Mouse (Mus musculus): ENCODE data around the gene Entpd3.

The Entpd3 gene

GRCm38 (mm10) chr9:120581941-120582618 lies 42.5 kb downstream of the Entpd3 start:
- peak; percentile 87 for DNase-seq (ENCODE audit: low read depth)

GRCm38 (mm10) chr9:120582619-120583308 lies 43.1 kb downstream of the Entpd3 start:
- DNase-seq (ENCODE audit: low read depth), result peak; percentile 98

GRCm38 (mm10) chr9:120583314-120583713 lies 43.7 kb downstream of the Entpd3 start:
- DNase-seq (ENCODE audit: low read depth), result no peak

GRCm38 (mm10) chr9:120586546-120586945 lies 46.9 kb downstream of the Entpd3 start:
- DNase-seq (ENCODE audit: low read depth), result peak; percentile 95

DNA sequence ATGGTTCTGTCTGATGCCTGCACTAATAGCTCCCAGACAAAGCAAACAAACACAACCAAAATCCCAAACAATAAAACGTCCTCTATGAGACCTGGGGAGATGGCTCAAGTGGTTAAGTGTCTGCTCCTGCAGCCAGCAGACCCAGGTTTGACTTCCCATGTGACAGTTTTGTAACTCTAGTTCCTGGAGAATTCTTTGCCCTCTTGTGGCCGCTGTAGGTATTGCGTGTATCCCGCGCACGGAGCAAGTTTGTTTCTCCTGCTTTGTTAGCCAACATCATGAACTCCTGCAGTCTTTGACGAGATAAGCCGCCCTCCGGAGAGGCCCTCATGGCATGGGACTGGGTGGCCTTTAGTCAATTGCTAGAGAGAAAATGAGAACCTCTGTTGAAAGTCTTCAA lies 51.9 kb downstream of the Entpd3 start:
- DNase-seq (ENCODE audit: low read depth), result peak; percentile 86

- DNase-seq (ENCODE audit: low read depth), result no peak
These were observed 53.9 kb downstream of the Entpd3 start for GRCm38 (mm10) chr9:120593383-120594101.

- DNase-seq (ENCODE audit: low read depth), result no peak
These were observed 55.2 kb downstream of the Entpd3 start for GRCm38 (mm10) chr9:120594839-120595238.

DNA sequence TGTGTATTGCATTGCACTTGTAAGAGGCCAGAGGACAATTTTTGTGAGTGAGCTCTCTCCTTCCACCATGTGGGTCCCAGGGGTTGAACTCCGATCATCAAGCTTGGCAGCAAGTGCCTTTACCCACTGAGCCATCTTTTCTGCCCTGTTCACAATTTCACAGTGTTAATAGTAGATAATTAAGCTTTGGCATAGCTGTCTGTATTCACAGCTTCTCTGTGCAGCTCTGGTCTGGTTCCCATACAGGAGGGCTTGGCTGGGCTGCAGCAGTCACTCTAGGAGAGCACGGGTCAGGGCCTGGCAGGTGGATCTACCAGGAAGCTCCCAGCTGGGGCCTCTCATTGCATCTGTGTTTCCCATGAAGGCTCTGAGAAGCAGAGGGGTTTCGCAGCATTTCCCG lies 55.7 kb downstream of the Entpd3 start:
- no peak for DNase-seq (ENCODE audit: low read depth)

- DNase-seq (ENCODE audit: low read depth), result peak; percentile 76
These were observed 62.0 kb downstream of the Entpd3 start for GRCm38 (mm10) chr9:120601488-120602171.

DNA sequence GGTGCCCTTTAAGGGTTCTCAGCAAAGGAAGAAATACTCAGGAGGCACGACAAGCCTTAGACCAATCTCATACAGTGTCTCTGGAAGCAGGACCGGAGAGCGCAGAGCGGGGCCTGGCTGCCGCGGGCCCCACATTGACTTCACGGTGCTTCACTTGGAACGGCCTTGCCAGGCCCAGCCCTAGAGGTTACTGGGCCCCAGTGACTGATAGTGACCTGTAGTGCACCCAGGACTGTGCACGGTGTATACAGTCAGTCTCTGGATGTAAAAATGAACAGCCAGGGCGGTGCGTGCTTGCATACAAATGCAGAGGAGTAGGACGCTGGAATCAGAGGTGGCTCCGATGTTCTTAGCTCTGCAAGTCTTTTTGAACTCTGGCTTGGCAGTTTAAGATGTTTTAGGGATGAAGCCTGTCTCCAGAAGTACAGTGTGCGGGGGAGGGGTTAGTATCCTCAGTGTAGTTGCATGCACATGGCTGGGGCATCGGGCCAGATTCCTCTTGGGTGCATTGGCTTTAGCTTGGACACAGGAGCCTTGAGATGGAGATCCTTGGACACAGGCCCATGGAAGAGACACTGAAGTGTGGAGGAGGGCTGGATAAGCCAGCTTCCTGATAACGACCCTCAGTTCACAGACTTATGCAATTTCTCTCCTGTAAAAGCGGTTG lies 62.7 kb downstream of the Entpd3 start:
- DNase-seq (ENCODE audit: low read depth), result peak; percentile 15

GRCm38 (mm10) chr9:120602839-120603511 lies 63.4 kb downstream of the Entpd3 start:
- peak; percentile 69 for DNase-seq (ENCODE audit: low read depth)

GRCm38 (mm10) chr9:120603512-120603908 lies 63.9 kb downstream of the Entpd3 start:
- no peak for DNase-seq (ENCODE audit: low read depth)

DNA sequence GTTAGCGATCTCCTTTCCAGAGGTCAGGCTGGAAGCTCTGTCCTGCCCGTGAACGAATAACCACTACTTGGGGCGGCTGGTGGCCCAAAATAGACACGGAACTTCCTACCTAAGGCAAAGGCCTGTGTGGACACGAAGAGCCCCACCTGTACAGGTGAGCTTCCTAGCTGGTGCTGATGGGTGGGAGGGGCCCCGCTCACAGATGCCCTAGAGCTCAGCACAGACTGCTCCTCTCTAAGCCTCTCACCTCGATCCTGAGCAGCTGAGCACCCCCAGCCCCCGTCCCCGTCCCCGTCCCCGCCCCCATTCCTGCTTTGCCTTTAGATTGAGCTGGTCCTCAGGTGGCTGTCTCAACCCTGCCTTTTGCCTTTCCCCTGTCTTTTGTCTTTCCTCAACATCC lies 64.3 kb downstream of the Entpd3 start:
- no peak for DNase-seq (ENCODE audit: low read depth)

DNA sequence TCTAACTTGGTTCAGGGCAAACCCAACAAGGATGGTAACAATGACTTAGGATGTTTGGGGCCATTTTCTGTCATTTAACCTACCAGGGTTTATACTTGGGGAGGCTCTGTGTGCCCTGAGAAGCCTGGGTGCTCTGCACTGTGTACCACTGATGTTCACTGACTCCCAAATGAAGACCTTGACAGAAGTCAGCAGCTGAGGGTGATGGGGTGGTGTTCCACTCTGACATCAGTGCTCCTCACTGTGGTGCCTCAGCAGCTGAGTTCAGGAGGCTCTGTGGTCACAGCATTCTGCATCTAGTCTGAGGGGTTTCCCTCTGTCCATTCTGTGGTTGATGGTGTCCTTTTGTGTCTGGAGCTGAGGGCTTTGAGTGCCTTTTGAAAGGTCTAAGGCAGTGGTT lies 71.4 kb downstream of the Entpd3 start:
- no peak for DNase-seq (ENCODE audit: low read depth)

GRCm38 (mm10) chr9:120614059-120614458 lies 74.4 kb downstream of the Entpd3 start:
- DNase-seq (ENCODE audit: low read depth), result no peak
